18 mouse cellular contexts compared by ENCODE assay signal in the genomic region with DNA sequence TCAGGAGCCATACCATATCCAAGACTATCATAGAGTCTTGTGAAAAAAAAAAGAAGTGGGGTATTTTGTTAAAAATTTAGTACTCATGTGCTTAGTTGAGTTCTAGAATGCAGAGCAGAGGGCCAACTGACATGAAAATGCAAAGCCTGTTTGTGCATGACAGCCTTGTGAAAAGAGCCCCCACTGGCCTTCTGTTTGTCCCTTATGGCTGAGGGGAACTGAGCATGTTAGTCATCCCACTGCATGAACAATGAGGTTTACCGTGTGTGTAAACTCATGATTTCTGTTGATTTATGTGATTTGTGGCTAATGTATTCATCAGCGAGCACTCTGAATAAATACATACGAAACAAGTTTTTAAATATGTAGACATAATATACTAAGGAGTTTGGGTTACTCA.
DNase-seq lines count a peak whose midpoint lies in the region; ATAC-seq and TF ChIP-seq lines count a peak whose summit lies in the region.
"Had no signal": no experiment of that assay in that cellular context is flagged by ENCODE, and none has a peak within 500 bp of the region (broad histone marks: within the 10 kb centered on the region; RNA-seq: fewer than 3 reads in every experiment).

No protein-coding gene starts in this region.

- H3K4me2 ChIP-seq in forebrain, postnatal 0 days (ENCODE audit: low read depth): no peak overlapping the region
- H3K4me2 ChIP-seq in midbrain, embryonic 14.5 days (ENCODE audit: low read length): no peak overlapping the region
- no peak overlapping the region for H3K4me2 ChIP-seq in midbrain, embryonic 16.5 days (ENCODE audit: low read length)
- H3K4me2 ChIP-seq: embryonic facial prominence, embryonic 12.5 days; hindbrain, embryonic 14.5 days; intestine, embryonic 15.5 days had no signal

- H3K27ac ChIP-seq in forebrain, postnatal 0 days (ENCODE audit: low read depth, low read length): no peak overlapping the region
- no peak overlapping the region for H3K27ac ChIP-seq in forebrain, embryonic 10.5 days
- H3K27ac ChIP-seq in midbrain, embryonic 14.5 days (replicated peaks; ENCODE audit: low read depth, low read length): no peak overlapping the region
- no peak overlapping the region for H3K27ac ChIP-seq in midbrain, embryonic 16.5 days (ENCODE audit: low read length)
- H3K27ac ChIP-seq: embryonic facial prominence, embryonic 12.5 days; heart, embryonic 10.5 days; hindbrain, embryonic 14.5 days; intestine, embryonic 15.5 days had no signal

- no peaks in the 10 kb centered on the region for H3K4me1 ChIP-seq in forebrain, postnatal 0 days (ENCODE audit: insufficient read depth)
- no peaks in the 10 kb centered on the region for H3K4me1 ChIP-seq in forebrain, embryonic 10.5 days
- no peaks in the 10 kb centered on the region for H3K4me1 ChIP-seq in midbrain, embryonic 14.5 days (ENCODE audit: control insufficient read depth, insufficient read depth, low read length)
- H3K4me1 ChIP-seq in midbrain, embryonic 16.5 days (ENCODE audit: control insufficient read depth, insufficient read depth, low read length): no peaks in the 10 kb centered on the region
- H3K4me1 ChIP-seq: embryonic facial prominence, embryonic 12.5 days; heart, embryonic 10.5 days; intestine, embryonic 15.5 days had no signal

- TF ChIP-seq CTCF in forebrain, postnatal 0 days (IDR thresholded peaks at IDR 0.05; ENCODE audit: low read depth): no peak

- peak; percentile 54 for DNase-seq in forebrain, postnatal 0 days
- no peak for DNase-seq in forebrain, embryonic 10.5 days (ENCODE audit: extremely low spot score, low spot score)
- peak; percentile 13 for DNase-seq in midbrain, embryonic 14.5 days
- DNase-seq in layer of hippocampus, adult 9-11 months: peak; percentile 45
- no peak for DNase-seq in lung, postnatal 36 days
- DNase-seq: adrenal gland, adult 8-10 months; adrenal gland, postnatal 36 days; cerebellum, adult 11-12 months; cerebellum, adult 9-10 months; cerebellum, postnatal 25 days; gastrocnemius, postnatal 10 days; heart, adult 18-20 months; heart, postnatal 10 days had no signal

- no peaks in the 10 kb centered on the region for H3K9me3 ChIP-seq in forebrain, postnatal 0 days (ENCODE audit: low read length)
- H3K9me3 ChIP-seq in forebrain, embryonic 10.5 days: no peaks in the 10 kb centered on the region
- no peaks in the 10 kb centered on the region for H3K9me3 ChIP-seq in midbrain, embryonic 14.5 days (ENCODE audit: control insufficient read depth, low read length)
- no peaks in the 10 kb centered on the region for H3K9me3 ChIP-seq in midbrain, embryonic 16.5 days (replicated peaks; ENCODE audit: control insufficient read depth, low read length, poor library complexity, severe bottlenecking)
- H3K9me3 ChIP-seq: embryonic facial prominence, embryonic 12.5 days; heart, embryonic 10.5 days; intestine, embryonic 15.5 days had no signal

- H3K27me3 ChIP-seq in forebrain, postnatal 0 days (ENCODE audit: insufficient read depth, low read length): no peaks in the 10 kb centered on the region
- H3K27me3 ChIP-seq in forebrain, embryonic 10.5 days (ENCODE audit: poor library complexity, severe bottlenecking): no peaks in the 10 kb centered on the region
- H3K27me3 ChIP-seq in midbrain, embryonic 14.5 days (ENCODE audit: control insufficient read depth, insufficient read depth, low read length): no peaks in the 10 kb centered on the region
- H3K27me3 ChIP-seq in midbrain, embryonic 16.5 days (ENCODE audit: control insufficient read depth, insufficient read depth, low read depth, low read length): no peaks in the 10 kb centered on the region
- H3K27me3 ChIP-seq: embryonic facial prominence, embryonic 12.5 days; intestine, embryonic 15.5 days had no signal

- no peak overlapping the region for H3K4me3 ChIP-seq in forebrain, postnatal 0 days (ENCODE audit: low read depth, low read length)
- no peak overlapping the region for H3K4me3 ChIP-seq in forebrain, embryonic 10.5 days
- H3K4me3 ChIP-seq in midbrain, embryonic 14.5 days (replicated peaks; ENCODE audit: low read depth, low read length): no peak overlapping the region
- no peak overlapping the region for H3K4me3 ChIP-seq in midbrain, embryonic 16.5 days (ENCODE audit: low read depth, low read length)
- H3K4me3 ChIP-seq: embryonic facial prominence, embryonic 12.5 days; heart, embryonic 10.5 days; intestine, embryonic 15.5 days had no signal

- WGBS in forebrain, postnatal 0 days: 56% methylated on average over 3 of the region's 3 CpGs
- WGBS in forebrain, embryonic 10.5 days: 94% methylated on average over 3 of the region's 3 CpGs
- WGBS in midbrain, embryonic 14.5 days: 45% methylated on average over 3 of the region's 3 CpGs
- WGBS in midbrain, embryonic 16.5 days: 53% methylated on average over 3 of the region's 3 CpGs

- no peak overlapping the region for H3K9ac ChIP-seq in forebrain, postnatal 0 days
- H3K9ac ChIP-seq in midbrain, embryonic 14.5 days (replicated peaks; ENCODE audit: low read length): no peak overlapping the region
- H3K9ac ChIP-seq in midbrain, embryonic 16.5 days (ENCODE audit: low read depth, low read length): no peak overlapping the region
- H3K9ac ChIP-seq: embryonic facial prominence, embryonic 12.5 days; hindbrain, embryonic 14.5 days; intestine, embryonic 15.5 days had no signal

- ATAC-seq in forebrain, postnatal 0 days: peak; percentile 78; the same call in 1 of the 2 replicates
- ATAC-seq in midbrain, embryonic 14.5 days (ENCODE audit: low FRiP score, low TSS enrichment): no peak
- ATAC-seq in midbrain, embryonic 16.5 days: no peak
- ATAC-seq: intestine, embryonic 15.5 days had no signal

- H3K36me3 ChIP-seq in forebrain, postnatal 0 days (ENCODE audit: insufficient read depth): no peaks in the 10 kb centered on the region
- H3K36me3 ChIP-seq in forebrain, embryonic 10.5 days (replicated peaks): no peaks in the 10 kb centered on the region
- no peaks in the 10 kb centered on the region for H3K36me3 ChIP-seq in midbrain, embryonic 14.5 days (ENCODE audit: control insufficient read depth, insufficient read depth, low read length)
- no peaks in the 10 kb centered on the region for H3K36me3 ChIP-seq in midbrain, embryonic 16.5 days (ENCODE audit: control insufficient read depth, insufficient read depth, low read length)
- H3K36me3 ChIP-seq: embryonic facial prominence, embryonic 12.5 days; heart, embryonic 10.5 days; intestine, embryonic 15.5 days had no signal

Comparison
In these comparisons a context has a peak if more than half of its experiments do, and no peak if none do; other contexts are left out.
1. DNase-seq: peak in forebrain, postnatal 0 days (single experiment), midbrain, embryonic 14.5 days (single experiment) and layer of hippocampus, adult 9-11 months (single experiment); none in forebrain, embryonic 10.5 days (single experiment) and lung, postnatal 36 days (single experiment).